Mouse (Mus musculus): ENCODE results near the gene Epgn. TPM values are rescaled to one million over a fixed set of nuclear protein-coding genes. Genes with fewer than 3 reads are reported as not detected.
A peak's percentile ranks its signal among the peaks of the same experiment; 100 is the strongest.

The Epgn gene
- polyA plus RNA-seq, 1 experiment from 2014 or later = not detected

DNA sequence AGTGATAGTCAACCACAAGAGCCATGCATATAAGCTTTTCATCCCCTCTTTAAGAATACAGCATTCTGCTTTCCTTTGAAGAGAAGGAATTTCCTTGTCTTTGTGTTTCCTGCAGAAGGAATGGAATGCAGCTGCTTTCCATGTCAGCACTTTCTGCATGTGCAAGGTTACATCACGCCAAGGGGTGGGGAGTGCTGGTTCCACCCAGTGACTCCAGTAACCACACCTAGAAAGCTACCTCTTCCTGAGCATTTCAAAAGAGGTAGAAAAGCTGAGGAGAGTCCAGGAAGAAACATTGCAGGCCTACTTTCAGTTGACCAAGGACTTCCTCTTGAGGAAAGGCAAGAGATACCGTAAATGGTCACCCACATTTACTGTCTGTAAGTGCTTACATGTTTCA, 8.1 kb downstream of the Epgn start:
- H3K4me1 ChIP-seq (replicated peaks; ENCODE audit: control insufficient read depth, insufficient read depth, low read length) = no peaks in the 10 kb centered on the region
- H3K9ac ChIP-seq (replicated peaks; ENCODE audit: low read depth, low read length) = no peak overlapping the region
- ATAC-seq = no peak
- no peaks in the 10 kb centered on the region for H3K9me3 ChIP-seq (ENCODE audit: control insufficient read depth, low read length)
- WGBS = 87% methylated on average over 2 of the region's 2 CpGs
- no peaks in the 10 kb centered on the region for H3K27me3 ChIP-seq (replicated peaks; ENCODE audit: control insufficient read depth, insufficient read depth, low read length)
- no peak overlapping the region for H3K4me2 ChIP-seq (ENCODE audit: low read length)
- H3K27ac ChIP-seq (ENCODE audit: low read length) = no peak overlapping the region
- no peak overlapping the region for H3K4me3 ChIP-seq (replicated peaks; ENCODE audit: low read length)
- H3K36me3 ChIP-seq (ENCODE audit: control insufficient read depth, insufficient read depth) = no peaks in the 10 kb centered on the region

DNA sequence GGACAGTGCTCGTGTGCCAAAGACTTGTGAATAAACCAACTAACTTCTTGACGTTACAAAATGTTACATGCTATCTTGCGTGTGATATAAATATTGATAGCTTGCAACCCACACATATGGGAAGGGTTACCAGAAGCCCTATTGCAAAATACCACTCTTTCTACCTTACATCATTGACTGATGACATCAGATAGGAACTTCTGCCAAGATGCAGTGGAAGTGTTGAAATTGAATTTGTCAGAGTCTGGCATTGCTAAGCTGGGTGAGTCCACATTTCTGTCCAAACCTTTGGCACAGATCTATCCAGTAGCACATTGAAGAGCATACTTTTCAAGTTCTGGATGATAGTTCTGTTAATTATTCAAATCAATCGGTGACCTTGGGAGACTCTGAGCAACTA, 9.4 kb downstream of the Epgn start:
- no peaks in the 10 kb centered on the region for H3K36me3 ChIP-seq (ENCODE audit: control insufficient read depth, insufficient read depth)
- ATAC-seq = no peak
- WGBS = 84% methylated on average over 4 of the region's 4 CpGs
- H3K9ac ChIP-seq (replicated peaks; ENCODE audit: low read depth, low read length) = no peak overlapping the region
- no peak overlapping the region for H3K27ac ChIP-seq (ENCODE audit: low read length)
- no peaks in the 10 kb centered on the region for H3K4me1 ChIP-seq (replicated peaks; ENCODE audit: control insufficient read depth, insufficient read depth, low read length)
- H3K27me3 ChIP-seq (replicated peaks; ENCODE audit: control insufficient read depth, insufficient read depth, low read length) = no peaks in the 10 kb centered on the region
- no peak overlapping the region for H3K4me3 ChIP-seq (replicated peaks; ENCODE audit: low read length)
- H3K4me2 ChIP-seq (ENCODE audit: low read length) = no peak overlapping the region
- no peaks in the 10 kb centered on the region for H3K9me3 ChIP-seq (ENCODE audit: control insufficient read depth, low read length)

DNA sequence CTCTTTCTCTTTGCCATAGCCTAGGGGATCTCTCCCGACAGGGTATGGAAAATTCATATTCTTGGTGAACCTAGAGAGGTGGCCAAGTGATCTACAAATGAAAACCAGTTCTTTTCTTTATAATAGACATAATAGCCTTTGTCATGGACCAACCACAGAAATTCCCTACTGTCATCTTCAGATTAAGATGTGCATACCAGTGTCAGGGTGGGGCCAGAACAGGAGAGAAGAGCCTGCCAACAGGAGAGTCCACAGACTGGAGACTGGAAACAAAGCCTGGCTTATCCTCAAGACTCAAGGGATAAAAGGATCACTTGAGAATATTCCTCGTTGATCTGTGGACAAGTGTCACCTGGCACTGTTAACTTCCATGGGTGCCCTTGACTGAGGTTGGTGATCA, 10.5 kb downstream of the Epgn start:
- Histone ChIP-seq H3K9ac (replicated peaks; ENCODE audit: low read depth, low read length) (no peak overlapping the region), H3K4me1 (replicated peaks; ENCODE audit: control insufficient read depth, insufficient read depth, low read length) (no peaks in the 10 kb centered on the region), H3K4me3 (replicated peaks; ENCODE audit: low read length) (no peak overlapping the region), H3K4me2 (ENCODE audit: low read length) (no peak overlapping the region), H3K36me3 (ENCODE audit: control insufficient read depth, insufficient read depth) (no peaks in the 10 kb centered on the region), H3K27ac (ENCODE audit: low read length) (no peak overlapping the region), H3K9me3 (ENCODE audit: control insufficient read depth, low read length) (no peaks in the 10 kb centered on the region), H3K27me3 (replicated peaks; ENCODE audit: control insufficient read depth, insufficient read depth, low read length) (no peaks in the 10 kb centered on the region)
- ATAC-seq = no peak
- WGBS = 83% methylated on average over 2 of the region's 2 CpGs

- no peaks in the 10 kb centered on the region for H3K4me1 ChIP-seq (replicated peaks; ENCODE audit: control insufficient read depth, insufficient read depth, low read length)
- H3K36me3 ChIP-seq (ENCODE audit: control insufficient read depth, insufficient read depth) = no peaks in the 10 kb centered on the region
- H3K4me2 ChIP-seq (ENCODE audit: low read length) = no peak overlapping the region
- H3K4me3 ChIP-seq (replicated peaks; ENCODE audit: low read length) = no peak overlapping the region
- no peak overlapping the region for H3K9ac ChIP-seq (replicated peaks; ENCODE audit: low read depth, low read length)
- no peak for ATAC-seq
- WGBS = 15% methylated on average over 2 of the region's 2 CpGs
- no peaks in the 10 kb centered on the region for H3K9me3 ChIP-seq (ENCODE audit: control insufficient read depth, low read length)
- H3K27ac ChIP-seq (ENCODE audit: low read length) = no peak overlapping the region
- no peaks in the 10 kb centered on the region for H3K27me3 ChIP-seq (replicated peaks; ENCODE audit: control insufficient read depth, insufficient read depth, low read length)
These were observed 11.3 kb downstream of the Epgn start for GRCm38 (mm10) chr5:91038547-91038946.

GRCm38 (mm10) chr5:91038963-91039362, 11.7 kb downstream of the Epgn start:
- Histone ChIP-seq H3K27ac (ENCODE audit: low read length) (no peak overlapping the region), H3K4me1 (replicated peaks; ENCODE audit: control insufficient read depth, insufficient read depth, low read length) (no peaks in the 10 kb centered on the region), H3K4me2 (ENCODE audit: low read length) (no peak overlapping the region), H3K9me3 (ENCODE audit: control insufficient read depth, low read length) (no peaks in the 10 kb centered on the region), H3K27me3 (replicated peaks; ENCODE audit: control insufficient read depth, insufficient read depth, low read length) (no peaks in the 10 kb centered on the region), H3K4me3 (replicated peaks; ENCODE audit: low read length) (no peak overlapping the region), H3K36me3 (ENCODE audit: control insufficient read depth, insufficient read depth) (no peaks in the 10 kb centered on the region), H3K9ac (replicated peaks; ENCODE audit: low read depth, low read length) (no peak overlapping the region)
- no peak for ATAC-seq
- WGBS = 83% methylated on average over 2 of the region's 2 CpGs

DNA sequence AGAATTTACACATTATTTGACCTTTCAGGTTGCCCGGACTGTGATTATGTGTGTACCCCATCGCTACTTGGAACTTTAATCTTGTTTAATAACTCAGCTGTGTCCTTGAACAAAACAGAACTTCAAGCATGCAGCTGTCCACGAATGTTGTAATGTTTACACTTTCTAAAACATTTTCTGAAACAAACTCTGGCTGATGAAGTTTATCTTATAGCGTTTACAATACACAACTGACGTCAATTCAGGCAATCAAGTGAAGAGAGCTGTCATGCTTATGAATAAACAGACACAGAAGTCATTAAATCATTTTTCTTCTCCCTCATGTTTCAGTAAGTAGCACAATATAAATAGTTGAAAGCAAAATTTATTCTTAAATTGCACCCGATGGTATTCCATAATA, 20.7 kb downstream of the Epgn start:
- 75% methylated on average over 6 of the region's 6 CpGs for WGBS
- ATAC-seq = no peak

GRCm38 (mm10) chr5:91048397-91048796, 21.1 kb downstream of the Epgn start:
- Histone ChIP-seq H3K4me2 (ENCODE audit: low read length) (no peak overlapping the region), H3K9me3 (ENCODE audit: control insufficient read depth, low read length) (no peaks in the 10 kb centered on the region), H3K27me3 (replicated peaks; ENCODE audit: control insufficient read depth, insufficient read depth, low read length) (no peaks in the 10 kb centered on the region), H3K4me3 (replicated peaks; ENCODE audit: low read length) (no peak overlapping the region), H3K27ac (ENCODE audit: low read length) (no peak overlapping the region), H3K36me3 (ENCODE audit: control insufficient read depth, insufficient read depth) (no peaks in the 10 kb centered on the region), H3K4me1 (replicated peaks; ENCODE audit: control insufficient read depth, insufficient read depth, low read length) (no peaks in the 10 kb centered on the region), H3K9ac (replicated peaks; ENCODE audit: low read depth, low read length) (no peak overlapping the region)
- WGBS = 72% methylated on average over 8 of the region's 8 CpGs
- no peak for ATAC-seq

More for the DNA sequence above, 20.7 kb downstream of the Epgn start:
- H3K9ac ChIP-seq (replicated peaks; ENCODE audit: low read depth, low read length) = no peak overlapping the region
- H3K4me3 ChIP-seq (replicated peaks; ENCODE audit: low read length) = no peak overlapping the region
- no peaks in the 10 kb centered on the region for H3K4me1 ChIP-seq (replicated peaks; ENCODE audit: control insufficient read depth, insufficient read depth, low read length)
- no peaks in the 10 kb centered on the region for H3K36me3 ChIP-seq (ENCODE audit: control insufficient read depth, insufficient read depth)
- no peaks in the 10 kb centered on the region for H3K27me3 ChIP-seq (replicated peaks; ENCODE audit: control insufficient read depth, insufficient read depth, low read length)
- H3K9me3 ChIP-seq (ENCODE audit: control insufficient read depth, low read length) = no peaks in the 10 kb centered on the region
- H3K27ac ChIP-seq (ENCODE audit: low read length) = no peak overlapping the region
- no peak overlapping the region for H3K4me2 ChIP-seq (ENCODE audit: low read length)

GRCm38 (mm10) chr5:91072340-91072739, 45.1 kb downstream of the Epgn start:
- H3K27me3 ChIP-seq (replicated peaks; ENCODE audit: control insufficient read depth, insufficient read depth, low read length) = no peaks in the 10 kb centered on the region; the same call in 1 of the 2 replicates
- WGBS = 67% methylated on average over 4 of the region's 4 CpGs
- H3K4me3 ChIP-seq (replicated peaks; ENCODE audit: low read length) = no peak overlapping the region
- no peaks in the 10 kb centered on the region for H3K36me3 ChIP-seq (ENCODE audit: control insufficient read depth, insufficient read depth)
- H3K4me2 ChIP-seq (ENCODE audit: low read length) = no peak overlapping the region
- H3K9ac ChIP-seq (replicated peaks; ENCODE audit: low read depth, low read length) = no peak overlapping the region
- H3K9me3 ChIP-seq (ENCODE audit: control insufficient read depth, low read length) = no peaks in the 10 kb centered on the region
- H3K27ac ChIP-seq (ENCODE audit: low read length) = no peak overlapping the region
- H3K4me1 ChIP-seq (replicated peaks; ENCODE audit: control insufficient read depth, insufficient read depth, low read length) = peaks cover 5% of the 10 kb centered on the region; the same call in 1 of the 2 replicates
- ATAC-seq = peak; percentile 65

DNA sequence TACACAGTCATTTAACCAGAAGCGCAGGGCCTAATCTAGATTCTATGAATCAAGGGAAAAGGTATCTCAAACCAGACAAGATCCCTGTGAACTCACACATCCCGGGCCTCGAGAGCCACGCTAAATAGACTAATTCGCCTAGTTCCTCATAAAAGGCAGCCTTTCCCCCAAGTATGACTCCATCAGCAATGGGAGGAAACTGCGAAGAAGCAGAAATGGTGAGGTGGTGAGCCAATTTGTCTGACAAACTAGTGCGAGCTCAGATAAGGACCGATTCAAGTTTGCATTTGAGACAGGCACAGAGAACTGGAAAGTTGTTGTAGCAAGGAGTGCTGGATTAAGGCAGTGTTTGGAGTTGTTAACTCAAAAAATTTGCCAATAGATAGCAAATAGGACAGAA, 46.4 kb downstream of the Epgn start:
- Histone ChIP-seq H3K4me1 (replicated peaks; ENCODE audit: control insufficient read depth, insufficient read depth, low read length) (peaks cover 5% of the 10 kb centered on the region; the same call in 1 of the 2 replicates), H3K9ac (replicated peaks; ENCODE audit: low read depth, low read length) (no peak overlapping the region), H3K9me3 (ENCODE audit: control insufficient read depth, low read length) (no peaks in the 10 kb centered on the region), H3K27me3 (replicated peaks; ENCODE audit: control insufficient read depth, insufficient read depth, low read length) (no peaks in the 10 kb centered on the region; the same call in 1 of the 2 replicates), H3K36me3 (ENCODE audit: control insufficient read depth, insufficient read depth) (no peaks in the 10 kb centered on the region), H3K4me2 (ENCODE audit: low read length) (no peak overlapping the region), H3K27ac (ENCODE audit: low read length) (no peak overlapping the region), H3K4me3 (replicated peaks; ENCODE audit: low read length) (no peak overlapping the region)
- 87% methylated on average over 8 of the region's 8 CpGs for WGBS
- ATAC-seq = no peak

- no peak overlapping the region for H3K9ac ChIP-seq (replicated peaks; ENCODE audit: low read depth, low read length)
These were observed 46.8 kb downstream of the Epgn start for GRCm38 (mm10) chr5:91074026-91074425.

More at GRCm38 (mm10) chr5:91074026-91074425, 46.8 kb downstream of the Epgn start:
- H3K9me3 ChIP-seq (ENCODE audit: control insufficient read depth, low read length) = no peaks in the 10 kb centered on the region
- ATAC-seq = no peak
- peaks cover 5% of the 10 kb centered on the region; the same call in 1 of the 2 replicates for H3K4me1 ChIP-seq (replicated peaks; ENCODE audit: control insufficient read depth, insufficient read depth, low read length)
- no peaks in the 10 kb centered on the region; the same call in 1 of the 2 replicates for H3K27me3 ChIP-seq (replicated peaks; ENCODE audit: control insufficient read depth, insufficient read depth, low read length)
- no peak overlapping the region for H3K27ac ChIP-seq (ENCODE audit: low read length)
- 38% methylated on average over 8 of the region's 8 CpGs for WGBS
- H3K4me2 ChIP-seq (ENCODE audit: low read length) = peak overlapping the region; percentile 61
- H3K36me3 ChIP-seq (ENCODE audit: control insufficient read depth, insufficient read depth) = no peaks in the 10 kb centered on the region
- no peak overlapping the region for H3K4me3 ChIP-seq (replicated peaks; ENCODE audit: low read length)

Measured in forebrain, embryonic 16.5 days (tissue).